Mouse (Mus musculus) cortical plate, adult 2 months (tissue): Measurements from ENCODE around the gene Nfib.

Source experiments
- CTCF ChIP-seq: fragments of 200-500 bp; IDR thresholded peaks from 2 replicates; pipeline ENCODE4 v1.5.1; 2011; ENCODE audit warnings: mild to moderate bottlenecking, control low read depth, low read length; ENCODE audit not compliant: insufficient read depth; ENCODE audit errors: extremely low read depth
- POLR2A ChIP-seq: fragments of 200-500 bp; IDR thresholded peaks from 2 replicates; pipeline ENCODE4 v1.6.1; 2011; ENCODE audit warnings: mild to moderate bottlenecking, low read length, control low read depth; ENCODE audit not compliant: insufficient read depth; ENCODE audit errors: extremely low read depth

GRCm38 (mm10) chr4:82461676-82462075 is 243.9 kb downstream of the Nfib start:
- TF ChIP-seq POLR2A = no peak
- TF ChIP-seq CTCF = no peak
